Mouse (Mus musculus): ENCODE measurements around the gene Cdc42ep1. TPM values are rescaled to one million over a fixed set of nuclear protein-coding genes. Genes with fewer than 3 reads are reported as not detected.

Gene Cdc42ep1
- polyA plus RNA-seq, 1 experiment from 2014 or later, result 17.0 TPM

GRCm38 (mm10) chr15:78807141-78807540 is 35.3 kb upstream of the Cdc42ep1 start:
- H3K4me1 ChIP-seq (replicated peaks; ENCODE audit: control insufficient read depth, insufficient read depth, low read length), result peaks cover 10% of the 10 kb centered on the region
- no peak overlapping the region for H3K4me3 ChIP-seq (ENCODE audit: low read depth, low read length)
- no peaks in the 10 kb centered on the region for H3K9me3 ChIP-seq (ENCODE audit: control insufficient read depth)

DNA sequence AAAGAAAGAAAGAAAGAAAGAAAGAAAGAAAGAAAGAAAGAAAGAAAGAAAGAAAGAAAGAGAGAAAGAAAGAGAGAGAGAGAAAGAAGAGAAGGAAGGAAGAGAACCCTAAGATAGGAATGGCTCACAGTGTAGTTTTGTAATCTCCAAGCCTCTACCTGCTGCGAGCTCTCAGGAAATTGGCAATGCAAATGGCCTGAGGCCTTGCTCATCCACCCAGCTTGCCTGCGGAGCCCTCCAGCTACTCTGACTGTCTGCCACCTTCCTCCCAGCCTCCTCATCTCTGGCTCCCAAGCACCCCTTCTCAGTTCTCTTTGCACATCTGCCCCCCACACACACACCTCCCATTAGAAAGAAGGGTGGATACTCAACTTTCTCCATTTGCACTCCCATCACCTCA is 33.4 kb upstream of the Cdc42ep1 start:
- Histone ChIP-seq H3K9ac (ENCODE audit: low read depth, low read length) (no peak overlapping the region), H3K4me2 (replicated peaks; ENCODE audit: low read depth) (no peak overlapping the region), H3K36me3 (ENCODE audit: control insufficient read depth, insufficient read depth) (no peaks in the 10 kb centered on the region), H3K4me1 (replicated peaks; ENCODE audit: control insufficient read depth, insufficient read depth, low read length) (peaks cover 5% of the 10 kb centered on the region; the same call in 1 of the 2 replicates), H3K4me3 (ENCODE audit: low read depth, low read length) (no peak overlapping the region), H3K9me3 (ENCODE audit: control insufficient read depth) (no peaks in the 10 kb centered on the region), H3K27ac (ENCODE audit: low read depth, low read length) (no peak overlapping the region), H3K27me3 (replicated peaks; ENCODE audit: control insufficient read depth, insufficient read depth, low read length) (no peaks in the 10 kb centered on the region)
- ATAC-seq, result no peak
- 94% methylated on average over 2 of the region's 2 CpGs for WGBS
- TF ChIP-seq CTCF (IDR thresholded peaks at IDR 0.05; ENCODE audit: low read depth), result no peak

More at GRCm38 (mm10) chr15:78807141-78807540, 35.3 kb upstream of the Cdc42ep1 start:
- Histone ChIP-seq H3K9ac (ENCODE audit: low read depth, low read length) (no peak overlapping the region), H3K27me3 (replicated peaks; ENCODE audit: control insufficient read depth, insufficient read depth, low read length) (no peaks in the 10 kb centered on the region), H3K36me3 (ENCODE audit: control insufficient read depth, insufficient read depth) (no peaks in the 10 kb centered on the region), H3K27ac (ENCODE audit: low read depth, low read length) (no peak overlapping the region), H3K4me2 (replicated peaks; ENCODE audit: low read depth) (no peak overlapping the region)
- TF ChIP-seq CTCF (IDR thresholded peaks at IDR 0.05; ENCODE audit: low read depth), result no peak
- 49% methylated on average over 3 of the region's 3 CpGs for WGBS
- no peak for ATAC-seq

GRCm38 (mm10) chr15:78809739-78810138 is 32.7 kb upstream of the Cdc42ep1 start:
- no peak overlapping the region for H3K4me2 ChIP-seq (replicated peaks; ENCODE audit: low read depth)
- no peak for ATAC-seq
- H3K4me3 ChIP-seq (ENCODE audit: low read depth, low read length), result no peak overlapping the region
- H3K27me3 ChIP-seq (replicated peaks; ENCODE audit: control insufficient read depth, insufficient read depth, low read length), result no peaks in the 10 kb centered on the region
- no peak for TF ChIP-seq CTCF (IDR thresholded peaks at IDR 0.05; ENCODE audit: low read depth)
- H3K36me3 ChIP-seq (ENCODE audit: control insufficient read depth, insufficient read depth), result no peaks in the 10 kb centered on the region
- WGBS, result 55% methylated on average over 9 of the region's 9 CpGs
- 0 out of 2 replicates have a peak, but pooled peaks cover 4% of the 10 kb centered on the region for H3K4me1 ChIP-seq (replicated peaks; ENCODE audit: control insufficient read depth, insufficient read depth, low read length)
- no peaks in the 10 kb centered on the region for H3K9me3 ChIP-seq (ENCODE audit: control insufficient read depth)
- H3K9ac ChIP-seq (ENCODE audit: low read depth, low read length), result no peak overlapping the region
- no peak overlapping the region for H3K27ac ChIP-seq (ENCODE audit: low read depth, low read length)

GRCm38 (mm10) chr15:78810146-78810545 is 32.3 kb upstream of the Cdc42ep1 start:
- Histone ChIP-seq H3K4me2 (replicated peaks; ENCODE audit: low read depth) (no peak overlapping the region), H3K9ac (ENCODE audit: low read depth, low read length) (no peak overlapping the region), H3K4me1 (replicated peaks; ENCODE audit: control insufficient read depth, insufficient read depth, low read length) (0 out of 2 replicates have a peak, but pooled peaks cover 4% of the 10 kb centered on the region), H3K27ac (ENCODE audit: low read depth, low read length) (no peak overlapping the region), H3K4me3 (ENCODE audit: low read depth, low read length) (no peak overlapping the region), H3K9me3 (ENCODE audit: control insufficient read depth) (no peaks in the 10 kb centered on the region), H3K27me3 (replicated peaks; ENCODE audit: control insufficient read depth, insufficient read depth, low read length) (no peaks in the 10 kb centered on the region), H3K36me3 (ENCODE audit: control insufficient read depth, insufficient read depth) (no peaks in the 10 kb centered on the region)
- no peak for TF ChIP-seq CTCF (IDR thresholded peaks at IDR 0.05; ENCODE audit: low read depth)
- 63% methylated on average over 9 of the region's 9 CpGs for WGBS
- no peak for ATAC-seq

DNA sequence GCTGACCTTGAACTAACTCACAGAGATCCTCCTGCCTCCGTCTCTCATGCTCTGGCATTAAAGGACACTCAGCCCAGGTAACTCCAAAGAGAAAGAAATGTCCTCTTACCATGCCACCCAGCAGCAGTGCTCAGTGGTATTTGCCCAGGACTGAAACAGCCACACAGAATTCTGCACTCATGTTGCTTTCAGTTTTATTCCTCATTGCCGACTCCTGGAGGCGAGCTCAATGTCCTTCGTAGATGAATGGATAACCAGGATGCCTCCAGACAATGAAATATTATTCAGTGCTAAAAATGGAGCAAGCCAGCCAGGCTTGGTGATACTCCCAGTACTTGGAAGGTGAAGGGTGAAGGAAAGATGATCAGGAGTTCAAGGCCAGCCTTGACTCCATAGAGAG is 28.8 kb upstream of the Cdc42ep1 start:
- H3K27me3 ChIP-seq (replicated peaks; ENCODE audit: control insufficient read depth, insufficient read depth, low read length), result no peaks in the 10 kb centered on the region
- H3K4me3 ChIP-seq (ENCODE audit: low read depth, low read length), result no peak overlapping the region
- 70% methylated on average over 4 of the region's 4 CpGs for WGBS
- H3K9ac ChIP-seq (ENCODE audit: low read depth, low read length), result no peak overlapping the region
- no peak overlapping the region for H3K4me2 ChIP-seq (replicated peaks; ENCODE audit: low read depth)
- no peaks in the 10 kb centered on the region for H3K9me3 ChIP-seq (ENCODE audit: control insufficient read depth)
- no peak for TF ChIP-seq CTCF (IDR thresholded peaks at IDR 0.05; ENCODE audit: low read depth)
- H3K4me1 ChIP-seq (replicated peaks; ENCODE audit: control insufficient read depth, insufficient read depth, low read length), result no peaks in the 10 kb centered on the region
- H3K27ac ChIP-seq (ENCODE audit: low read depth, low read length), result no peak overlapping the region
- no peak for ATAC-seq
- no peaks in the 10 kb centered on the region for H3K36me3 ChIP-seq (ENCODE audit: control insufficient read depth, insufficient read depth)

DNA sequence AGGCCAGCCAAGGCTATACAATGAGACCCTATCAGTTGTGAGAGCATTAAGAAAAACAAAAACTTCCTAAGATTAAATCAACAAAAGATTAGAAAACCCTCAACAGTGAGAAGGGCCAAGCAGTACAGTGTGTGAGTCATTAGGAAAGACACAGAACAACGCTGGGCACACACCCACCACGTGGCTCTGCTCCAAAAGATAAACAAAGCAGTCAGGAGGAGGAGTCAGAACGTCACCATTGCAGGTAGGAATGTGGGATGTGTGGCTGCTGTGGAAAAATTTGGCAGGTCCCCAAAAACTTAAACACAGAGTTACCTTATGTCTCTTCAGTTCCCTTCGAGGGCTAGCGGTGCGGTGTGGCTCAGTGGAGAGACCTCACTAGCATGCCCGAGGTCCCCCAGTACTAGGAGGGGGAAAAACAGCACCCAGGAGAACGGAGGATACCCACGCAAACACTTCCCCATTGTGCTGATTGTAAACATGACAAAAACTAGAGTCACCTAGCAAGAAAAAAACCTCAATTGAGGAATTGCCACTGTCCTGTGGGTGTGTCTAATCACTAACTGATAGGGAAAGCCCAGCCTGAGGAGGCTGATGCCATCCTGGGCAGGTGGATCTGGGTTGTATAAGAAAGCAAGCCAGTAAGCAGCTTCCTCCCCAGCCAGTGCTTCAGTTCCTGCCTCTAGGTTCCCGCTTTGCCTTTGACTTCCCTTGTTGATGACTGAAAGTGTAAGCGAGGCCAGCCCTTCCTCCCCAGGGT is 26.9 kb upstream of the Cdc42ep1 start:
- WGBS, result 20% methylated on average over 11 of the region's 11 CpGs
- H3K4me3 ChIP-seq (ENCODE audit: low read depth, low read length), result no peak overlapping the region
- peak overlapping the region; percentile 24; the same call in 1 of the 2 replicates for H3K4me2 ChIP-seq (replicated peaks; ENCODE audit: low read depth)
- H3K27ac ChIP-seq (ENCODE audit: low read depth, low read length), result no peak overlapping the region
- no peaks in the 10 kb centered on the region for H3K4me1 ChIP-seq (replicated peaks; ENCODE audit: control insufficient read depth, insufficient read depth, low read length)
- no peaks in the 10 kb centered on the region for H3K9me3 ChIP-seq (ENCODE audit: control insufficient read depth)
- no peak for TF ChIP-seq CTCF (IDR thresholded peaks at IDR 0.05; ENCODE audit: low read depth)
- H3K9ac ChIP-seq (ENCODE audit: low read depth, low read length), result no peak overlapping the region
- ATAC-seq, result peak; percentile 85
- no peaks in the 10 kb centered on the region for H3K27me3 ChIP-seq (replicated peaks; ENCODE audit: control insufficient read depth, insufficient read depth, low read length)
- H3K36me3 ChIP-seq (ENCODE audit: control insufficient read depth, insufficient read depth), result no peaks in the 10 kb centered on the region

All from intestine, postnatal 0 days (tissue).